Mouse (Mus musculus): ENCODE results near the gene Rassf2. TPM values are rescaled to one million over a fixed set of nuclear protein-coding genes. Genes with fewer than 3 reads are reported as not detected.

The Rassf2 gene
- polyA plus RNA-seq (2017; shearing (Covaris generic)), result 116 TPM

GRCm38 (mm10) chr2:132029646-132030417 is at the start of gene Rassf2:
Gene Rassf2 (minus strand): TSS chr2:132030258.

DNA sequence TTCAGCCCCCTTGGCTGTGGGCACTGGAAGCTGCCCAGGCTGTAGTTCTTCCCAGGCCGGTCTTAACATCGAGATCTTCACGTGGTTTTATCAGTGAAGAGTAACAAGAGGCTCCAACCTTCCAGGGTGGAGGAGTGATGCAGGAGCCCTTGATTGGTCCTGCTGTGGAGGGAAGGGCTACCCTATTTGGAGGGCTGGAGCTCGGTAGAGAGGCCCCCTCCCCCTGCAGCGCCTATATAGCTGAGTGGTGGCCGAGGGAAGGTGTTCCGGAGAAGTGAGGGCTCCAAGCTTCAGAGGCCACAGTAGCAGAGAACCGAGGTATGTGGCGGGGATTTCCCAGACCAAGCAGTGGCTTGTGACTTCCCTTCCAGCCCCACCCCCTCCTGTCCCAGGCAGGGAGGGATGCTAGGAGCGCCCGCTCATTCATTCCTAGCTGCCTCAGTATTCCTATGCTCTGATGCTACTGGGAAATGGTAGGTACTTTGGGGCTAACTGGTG is 79.4 kb downstream of the Rassf2 start, which contains the start of gene Prnd:
Prnd (plus strand) TSS at position 264 of the 498 bp plus-strand sequence.

Other genes with a start within 250 kb of the Rassf2 start
- not detected for gene Erv3, start 170.5 kb downstream of the Rassf2 start, polyA plus RNA-seq (2017; shearing (Covaris generic))
- 29.1 TPM for gene Prnp, start 120.3 kb downstream of the Rassf2 start, polyA plus RNA-seq (2017; shearing (Covaris generic))
- 0.20 TPM for gene Prn, start 120.3 kb downstream of the Rassf2 start, polyA plus RNA-seq (2017; shearing (Covaris generic))
- gene Prnd, start 79.4 kb downstream of the Rassf2 start, polyA plus RNA-seq (2017; shearing (Covaris generic)), result not detected
- gene Slc23a2, start 114.8 kb upstream of the Rassf2 start, polyA plus RNA-seq (2017; shearing (Covaris generic)), result 29.9 TPM
- gene Tmem230, start 217.5 kb upstream of the Rassf2 start, polyA plus RNA-seq (2017; shearing (Covaris generic)), result 53.8 TPM
- 187 TPM for gene Pcna, start 223.1 kb upstream of the Rassf2 start, polyA plus RNA-seq (2017; shearing (Covaris generic))
- 17.9 TPM for gene Cds2, start 232.9 kb upstream of the Rassf2 start, polyA plus RNA-seq (2017; shearing (Covaris generic))

All from CD4-positive, CD25-positive, alpha-beta regulatory T cell, adult 9 weeks (primary cell).